In the genomic region with DNA sequence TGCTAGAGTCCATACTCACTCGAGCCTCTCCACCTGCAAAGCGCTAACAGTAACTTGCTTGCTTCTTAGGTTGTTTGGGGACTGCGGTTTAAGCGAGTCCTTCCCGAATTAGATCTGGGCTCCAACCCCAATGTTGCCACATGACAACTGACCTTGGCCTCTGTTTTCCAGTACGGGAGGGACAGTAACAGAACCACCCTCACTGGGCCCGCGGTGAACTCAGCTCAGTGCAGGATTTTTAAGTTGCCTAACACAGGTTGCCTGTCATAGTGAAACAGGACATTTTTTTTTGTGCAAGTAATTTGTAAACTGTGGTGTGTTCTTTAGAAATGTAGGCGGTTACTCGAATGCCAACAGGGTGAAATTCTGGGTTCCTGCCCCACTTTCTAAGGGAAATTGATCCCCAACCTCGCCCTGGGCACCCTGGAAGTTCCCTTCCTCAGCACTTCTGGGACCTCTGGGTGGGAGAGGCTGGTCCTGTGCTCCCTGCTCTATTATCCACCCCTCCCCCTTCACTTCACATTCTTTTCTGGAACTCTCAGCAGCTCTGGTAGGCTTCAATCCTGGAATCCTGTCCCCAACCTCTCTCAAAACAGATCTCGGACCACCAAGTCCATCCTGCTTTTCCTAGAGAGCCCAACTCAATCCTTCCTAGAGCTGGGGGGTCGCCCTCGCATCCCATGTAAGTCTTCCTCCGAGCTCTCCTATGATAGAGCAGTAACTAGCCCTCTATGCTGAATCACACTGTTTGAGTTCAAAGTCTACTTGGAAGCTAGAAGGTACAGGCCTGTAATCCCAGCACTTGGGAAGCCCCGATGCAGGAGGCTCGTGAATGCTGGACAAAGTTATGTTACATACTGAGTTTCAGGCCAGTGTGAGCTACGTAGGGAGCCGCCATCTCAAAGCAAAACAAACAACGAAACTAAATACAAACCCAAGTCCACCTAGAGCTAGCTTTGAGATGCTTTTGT, we compare ENCODE assay signal across 8 mouse cellular contexts. TPM values are rescaled to one million over a fixed set of nuclear protein-coding genes. Genes with fewer than 3 reads are reported as not detected.
DNase-seq lines count a peak whose midpoint lies in the region; ATAC-seq lines count a peak whose summit lies in the region.

No protein-coding gene starts in this region.

- H3K27ac ChIP-seq in hindbrain, embryonic 13.5 days, result no peak overlapping the region
- H3K27ac ChIP-seq in hindbrain, embryonic 14.5 days, result no peak overlapping the region
- peak overlapping the region; percentile 36 for H3K27ac ChIP-seq in brown adipose tissue, adult 24 weeks (replicated peaks; ENCODE audit: low read depth, low read length)
- H3K27ac ChIP-seq in liver, embryonic 13.5 days, result peak overlapping the region; percentile 100

- WGBS in hindbrain, embryonic 13.5 days, result 75% methylated on average over 20 of the region's 20 CpGs
- WGBS in hindbrain, embryonic 14.5 days, result 79% methylated on average over 20 of the region's 20 CpGs
- 48% methylated on average over 20 of the region's 20 CpGs for WGBS in liver, embryonic 13.5 days (ENCODE audit: insufficient replicate concordance)

- no peak overlapping the region for H3K4me3 ChIP-seq in hindbrain, embryonic 13.5 days
- no peak overlapping the region for H3K4me3 ChIP-seq in hindbrain, embryonic 14.5 days (replicated peaks; ENCODE audit: low read length)
- peak overlapping the region; percentile 56 for H3K4me3 ChIP-seq in brown adipose tissue, adult 24 weeks (ENCODE audit: insufficient read depth, low read depth, low read length)
- peak overlapping the region; percentile 60 for H3K4me3 ChIP-seq in liver, embryonic 13.5 days (replicated peaks)

- H3K9me3 ChIP-seq in hindbrain, embryonic 13.5 days, result no peaks in the 10 kb centered on the region
- no peaks in the 10 kb centered on the region for H3K9me3 ChIP-seq in hindbrain, embryonic 14.5 days (ENCODE audit: control insufficient read depth, low read length)
- H3K9me3 ChIP-seq in liver, embryonic 13.5 days (replicated peaks), result no peaks in the 10 kb centered on the region

- DNase-seq in hindbrain, embryonic 14.5 days (ENCODE audit: low spot score), result no peak
- peak; percentile 79 for DNase-seq in heart, postnatal 10 days
- no peak for DNase-seq in liver, embryonic 13.5 days
- DNase-seq in testis, postnatal 10 days (ENCODE audit: low spot score), result peak; percentile 63
- no peak for DNase-seq in spleen, adult 18-20 months
- no peak for DNase-seq in layer of hippocampus, adult 11-12 months (ENCODE audit: low spot score)

- no peaks in the 10 kb centered on the region for H3K36me3 ChIP-seq in hindbrain, embryonic 13.5 days
- H3K36me3 ChIP-seq in hindbrain, embryonic 14.5 days (replicated peaks; ENCODE audit: control insufficient read depth, insufficient read depth), result no peaks in the 10 kb centered on the region
- no peaks in the 10 kb centered on the region for H3K36me3 ChIP-seq in liver, embryonic 13.5 days

- H3K4me1 ChIP-seq in hindbrain, embryonic 13.5 days (replicated peaks), result peaks cover 19% of the 10 kb centered on the region
- peaks cover 13% of the 10 kb centered on the region; the same call in 1 of the 2 replicates for H3K4me1 ChIP-seq in hindbrain, embryonic 14.5 days (replicated peaks; ENCODE audit: control insufficient read depth, insufficient read depth, low read length)
- no peaks in the 10 kb centered on the region for H3K4me1 ChIP-seq in brown adipose tissue, adult 24 weeks (ENCODE audit: control insufficient read depth, insufficient read depth, insufficient read length, low read length)
- H3K4me1 ChIP-seq in liver, embryonic 13.5 days (replicated peaks), result peaks cover 94% of the 10 kb centered on the region

- H3K4me2 ChIP-seq in hindbrain, embryonic 13.5 days, result 0 out of 2 replicates have a peak overlapping the region, but pooled peaks have one; percentile 59
- no peak overlapping the region for H3K4me2 ChIP-seq in hindbrain, embryonic 14.5 days (replicated peaks)
- peak overlapping the region; percentile 87 for H3K4me2 ChIP-seq in liver, embryonic 13.5 days

- H3K27me3 ChIP-seq in hindbrain, embryonic 13.5 days, result 0 out of 2 replicates have a peak, but pooled peaks cover 7% of the 10 kb centered on the region
- no peaks in the 10 kb centered on the region for H3K27me3 ChIP-seq in hindbrain, embryonic 14.5 days (ENCODE audit: control insufficient read depth, insufficient read depth, low read length)
- H3K27me3 ChIP-seq in liver, embryonic 13.5 days, result no peaks in the 10 kb centered on the region

- no peak overlapping the region for H3K9ac ChIP-seq in hindbrain, embryonic 13.5 days
- no peak overlapping the region for H3K9ac ChIP-seq in hindbrain, embryonic 14.5 days
- H3K9ac ChIP-seq in liver, embryonic 13.5 days, result peak overlapping the region; percentile 84

- intact Hi-C loops in heart, postnatal 10 days (cut with DNase I), result loop anchor here (1.0 kb wide), 1 partner anchor 48 kb away; no protein-coding TSS in a partner anchor

- ATAC-seq in hindbrain, embryonic 13.5 days (ENCODE audit: low FRiP score), result no peak
- ATAC-seq in hindbrain, embryonic 14.5 days (ENCODE audit: low FRiP score), result no peak
- ATAC-seq in liver, embryonic 13.5 days (ENCODE audit: low read depth), result peak; percentile 3

RNA-seq across cellular contexts. Expression of gene Wdr26, which starts 46.1 kb away (rescaled TPM):
- polyA plus RNA-seq in hindbrain, embryonic 13.5 days (2015; fragmentation: Nextera tagmentation; extraction: Ambion mirVana), result 45.9 and 46.0 TPM in 2 replicates
- polyA plus RNA-seq in hindbrain, embryonic 14.5 days (2014; fragmentation: Nextera tagmentation; extraction: Ambion mirVana), result 45.7 and 49.8 TPM in 2 replicates
- polyA plus RNA-seq in brown adipose tissue, adult 24 weeks (2012; ENCODE audit: insufficient read depth, insufficient read length, missing spikeins), result 49.7 and 55.5 TPM in 2 replicates
- 100 to 1,000 TPM; 135 to 147 TPM for total RNA-seq in heart, postnatal 10 days (2021)
- polyA plus RNA-seq in liver, embryonic 13.5 days (2015; fragmentation: Nextera tagmentation; extraction: Ambion mirVana), result 55.6 and 62.5 TPM in 2 replicates

Comparison
In these comparisons a context has a peak if more than half of its experiments do, and no peak if none do; other contexts are left out.
1. H3K27ac ChIP-seq: peak in brown adipose tissue, adult 24 weeks (single experiment) and liver, embryonic 13.5 days (single experiment); none in hindbrain, embryonic 13.5 days (single experiment) and hindbrain, embryonic 14.5 days (single experiment).
2. H3K4me3 ChIP-seq: peak in brown adipose tissue, adult 24 weeks (single experiment) and liver, embryonic 13.5 days (single experiment); none in hindbrain, embryonic 13.5 days (single experiment) and hindbrain, embryonic 14.5 days (single experiment).
3. DNase-seq: peak in heart, postnatal 10 days (2 of 2) and testis, postnatal 10 days (single experiment); none in hindbrain, embryonic 14.5 days (single experiment), liver, embryonic 13.5 days (single experiment), spleen, adult 18-20 months (0 of 2) and layer of hippocampus, adult 11-12 months (single experiment).